Mouse (Mus musculus) adrenal gland, adult (tissue): Measurements from ENCODE around the gene Prex1.

Source experiments
- DNase-seq, 2 experiments: peaks; one replicate each; pipeline ENCODE4 v3.0.0; 2022 to 2023; ENCODE audit warnings: low spot score in 1 of 2; ENCODE audit not compliant: inconsistent age in 2 of 2

The Prex1 gene

GRCm38 (mm10) chr2:166523156-166523890 is 190.3 kb downstream of the Prex1 start:
- DNase-seq, result no peak

DNA sequence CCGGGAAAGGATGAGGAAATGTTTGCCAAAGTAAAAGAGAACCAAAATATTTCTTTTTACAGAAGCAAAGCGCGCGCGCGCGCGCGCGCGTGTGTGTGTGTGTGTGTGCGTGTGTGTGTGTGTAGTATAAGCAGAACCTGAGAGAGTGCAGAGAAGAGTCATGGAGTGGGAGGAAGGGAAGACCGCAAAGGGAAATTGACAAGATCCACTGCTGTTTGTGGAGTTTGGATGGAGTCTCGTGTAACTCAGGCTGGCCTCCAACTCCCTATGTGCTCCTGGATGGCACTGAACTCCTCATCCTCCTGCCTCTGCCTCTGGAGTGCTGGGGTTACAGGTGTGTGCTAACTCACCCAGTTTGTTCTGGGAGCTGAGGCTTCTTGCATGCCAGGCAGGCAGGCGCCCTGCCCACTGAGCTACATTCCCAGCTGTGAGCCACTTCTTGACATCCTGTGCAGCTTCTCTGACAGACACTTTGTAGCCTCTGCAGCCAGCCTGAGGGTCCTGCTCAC is 191.0 kb downstream of the Prex1 start:
- DNase-seq, result no peak

GRCm38 (mm10) chr2:166521878-166522611 is 191.6 kb downstream of the Prex1 start:
- peak in 1 of 2 experiments; percentile 25 for DNase-seq

DNA sequence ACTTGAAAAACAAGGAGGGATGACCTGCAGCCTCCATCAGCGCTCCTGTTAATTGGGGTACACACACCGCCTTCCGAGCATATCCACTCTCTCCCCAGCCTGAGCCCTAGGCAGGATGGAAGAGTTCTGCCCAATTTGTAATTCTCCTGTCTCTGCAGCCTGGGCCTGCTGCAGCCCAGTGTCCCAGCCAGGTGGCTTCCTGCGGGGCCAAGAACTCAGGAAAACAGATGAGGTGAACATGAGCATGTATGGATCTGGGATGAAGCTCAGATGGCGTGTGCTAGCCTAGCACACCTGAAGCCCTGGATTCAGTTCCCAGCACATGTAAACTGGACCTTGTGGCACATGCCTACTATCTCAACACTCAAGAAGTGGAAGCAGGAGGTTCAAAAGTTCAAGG is 192.2 kb downstream of the Prex1 start:
- no peak for DNase-seq

DNA sequence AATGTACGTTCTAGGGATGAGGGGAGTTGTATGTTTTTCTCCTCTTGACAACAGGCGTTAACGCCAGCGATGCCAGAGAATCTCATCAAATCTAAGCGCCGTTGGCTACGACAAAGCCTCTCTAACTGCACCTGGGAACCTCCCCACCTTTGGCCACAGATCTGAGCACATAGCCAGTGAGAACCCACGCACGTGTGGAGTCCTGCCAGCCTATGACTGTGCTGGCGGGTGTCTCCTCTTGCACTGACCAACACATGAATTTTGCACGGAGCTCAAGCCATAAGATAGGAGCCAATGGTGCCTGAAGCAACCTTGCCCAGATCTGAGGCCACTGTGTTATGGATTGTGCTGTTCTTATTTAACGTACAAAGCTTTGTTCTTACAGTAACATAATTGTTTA is 193.1 kb downstream of the Prex1 start:
- no peak for DNase-seq

GRCm38 (mm10) chr2:166517392-166518174 is 196.0 kb downstream of the Prex1 start:
- DNase-seq, result peak; percentile 42 to 75

GRCm38 (mm10) chr2:166516818-166517353 is 196.7 kb downstream of the Prex1 start:
- no peak for DNase-seq
